Mouse (Mus musculus): ENCODE results near the gene Cabp5. TPM values are rescaled to one million over a fixed set of nuclear protein-coding genes. Genes with fewer than 3 reads are reported as not detected.

Gene Cabp5
- not detected for polyA plus RNA-seq (2014; fragmentation: Illumina TruSeq; extraction: RNeasy Lipid Tissue Mini Kit (QIAGEN cat#74804); ENCODE audit: low read depth, low replicate concordance)

GRCm38 (mm10) chr7:13397832-13398231 lies at the start of gene Cabp5:
Gene Cabp5 (plus strand): TSS chr7:13398132.

GRCm38 (mm10) chr7:13450541-13450940 lies 52.6 kb downstream of the Cabp5 start, which contains the start of gene Bsph1:
Gene Bsph1 (plus strand): TSS chr7:13450841.

Other genes with a start within 250 kb of the Cabp5 start
- gene Vmn1r88, start 238.6 kb upstream of the Cabp5 start, polyA plus RNA-seq (2014; fragmentation: Illumina TruSeq; extraction: RNeasy Lipid Tissue Mini Kit (QIAGEN cat#74804); ENCODE audit: low read depth, low replicate concordance): not detected
- gene Vmn1r89, start 185.1 kb upstream of the Cabp5 start, polyA plus RNA-seq (2014; fragmentation: Illumina TruSeq; extraction: RNeasy Lipid Tissue Mini Kit (QIAGEN cat#74804); ENCODE audit: low read depth, low replicate concordance): not detected
- gene Lig1, start 120.8 kb upstream of the Cabp5 start, polyA plus RNA-seq (2014; fragmentation: Illumina TruSeq; extraction: RNeasy Lipid Tissue Mini Kit (QIAGEN cat#74804); ENCODE audit: low read depth, low replicate concordance): 2.9 TPM
- 4.9 TPM for gene Zswim9, start 119.4 kb upstream of the Cabp5 start, polyA plus RNA-seq (2014; fragmentation: Illumina TruSeq; extraction: RNeasy Lipid Tissue Mini Kit (QIAGEN cat#74804); ENCODE audit: low read depth, low replicate concordance)
- 0.20 TPM for gene Pla2g4c, start 73.5 kb upstream of the Cabp5 start, polyA plus RNA-seq (2014; fragmentation: Illumina TruSeq; extraction: RNeasy Lipid Tissue Mini Kit (QIAGEN cat#74804); ENCODE audit: low read depth, low replicate concordance)
- not detected for gene Bsph1, start 52.7 kb downstream of the Cabp5 start, polyA plus RNA-seq (2014; fragmentation: Illumina TruSeq; extraction: RNeasy Lipid Tissue Mini Kit (QIAGEN cat#74804); ENCODE audit: low read depth, low replicate concordance)
- gene Bsph2, start 172.9 kb downstream of the Cabp5 start, polyA plus RNA-seq (2014; fragmentation: Illumina TruSeq; extraction: RNeasy Lipid Tissue Mini Kit (QIAGEN cat#74804); ENCODE audit: low read depth, low replicate concordance): not detected
- not detected for gene Sult2a5, start 225.8 kb downstream of the Cabp5 start, polyA plus RNA-seq (2014; fragmentation: Illumina TruSeq; extraction: RNeasy Lipid Tissue Mini Kit (QIAGEN cat#74804); ENCODE audit: low read depth, low replicate concordance)